Mouse (Mus musculus) megakaryocyte, adult 5-6 weeks (primary cell): ENCODE measurements at regions not wholly inside any gene's neighbourhood (a gene's known extent, or its start where the extent isn't known, plus 50 kb on each side); places are given as distances from the start of the nearest gene placed in this dataset.

Source experiments
- ATAC-seq: 2 replicates; pipeline ENCODE4 v1.8.0; 2016; ENCODE audit warnings: mild to moderate bottlenecking, inconsistent platforms; ENCODE audit not compliant: poor library complexity, severe bottlenecking

DNA sequence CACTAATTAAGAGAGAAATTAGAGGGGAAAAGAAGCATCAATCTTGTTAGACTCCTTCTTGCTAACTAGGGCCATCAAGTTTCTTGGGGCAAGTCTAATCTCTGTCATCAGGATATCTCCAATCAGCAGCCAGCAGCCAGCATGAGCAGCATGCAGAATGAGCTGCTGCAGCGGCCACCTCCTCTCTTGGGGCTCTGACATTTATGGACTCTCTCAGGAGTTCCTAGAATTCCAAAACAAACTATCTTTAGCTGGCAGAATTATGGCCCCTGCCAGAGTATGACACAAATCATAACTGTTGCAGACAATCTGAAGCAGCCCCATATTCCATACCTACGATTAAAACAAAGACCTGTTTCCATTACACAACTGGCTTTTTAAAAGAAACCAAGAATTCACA, 56.0 kb upstream of the Tfap2a start:
- ATAC-seq = no peak

DNA sequence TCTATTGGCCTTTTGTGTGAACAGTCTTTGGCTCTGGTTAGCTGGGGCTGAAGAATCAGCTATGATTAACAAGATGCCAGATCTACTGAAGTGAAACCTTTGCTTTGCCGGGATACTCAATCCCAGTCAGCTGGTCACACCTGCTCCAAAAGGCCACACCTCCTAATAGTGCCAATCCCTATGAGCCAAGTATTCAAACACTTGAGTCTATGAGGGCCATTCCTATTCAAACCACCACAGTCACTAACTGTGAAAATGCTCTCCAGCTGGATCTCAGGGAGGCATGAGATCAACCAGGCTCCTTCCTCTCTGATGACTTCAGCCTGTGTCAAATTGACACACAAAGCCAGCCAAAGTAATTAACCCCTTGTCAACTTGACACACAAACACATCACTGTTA, 54.8 kb upstream of the Tfap2a start:
- ATAC-seq = no peak

DNA sequence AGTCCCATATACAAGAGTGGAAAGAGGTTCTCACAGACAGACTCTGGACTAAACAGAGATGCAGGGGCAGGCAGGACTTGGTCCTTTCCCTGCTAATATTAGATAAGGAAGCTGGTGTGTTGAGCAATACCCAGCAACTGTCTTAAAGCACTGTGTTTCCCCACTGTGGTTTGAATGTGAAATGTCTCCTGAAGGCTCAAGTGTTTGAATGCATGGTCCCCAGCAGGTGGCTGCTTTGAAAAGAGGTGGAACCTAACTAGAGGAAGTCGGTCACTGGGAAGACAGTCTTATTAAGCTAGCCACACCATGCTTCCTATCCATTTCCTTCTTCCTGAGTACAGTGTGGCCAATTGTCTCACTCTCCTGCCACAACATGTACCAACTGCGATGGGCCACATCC, 50.0 kb upstream of the Tfap2a start:
- peak; percentile 85 for ATAC-seq
